Mouse (Mus musculus) thymus, adult 2 months (tissue): ENCODE results near the gene Plekhj1. TPM values are rescaled to one million over a fixed set of nuclear protein-coding genes. Genes with fewer than 3 reads are reported as not detected.
"Not testable (repeated sequence)": the region's sequence is repeated elsewhere in the genome, so short reads cannot be mapped to it uniquely, and the experiment has no call there.

Experiments used
- DNase-seq: peaks from one replicate; pipeline ENCODE4 v3.0.0; 2021
- H3K27ac ChIP-seq: fragments of 200-500 bp; 2 replicates; pipeline ENCODE4 v1.5.1; 2012; ENCODE audit warnings: low read length, control low read depth; ENCODE audit not compliant: control insufficient read depth, insufficient read depth
- H3K27me3 ChIP-seq: fragments of 200-500 bp; 2 replicates; pipeline ENCODE4 v1.6.1; 2012; ENCODE audit warnings: mild to moderate bottlenecking, low read length, moderate library complexity, mixed read lengths; ENCODE audit not compliant: control insufficient read depth, insufficient read depth
- H3K36me3 ChIP-seq: fragments of 200-500 bp; 2 replicates; pipeline ENCODE4 v1.6.1; 2012; ENCODE audit warnings: mild to moderate bottlenecking, low read length, moderate library complexity; ENCODE audit not compliant: control insufficient read depth, insufficient read depth
- H3K4me1 ChIP-seq: fragments of 200-500 bp; replicated peaks from 2 replicates; pipeline ENCODE4 v1.6.1; 2012; ENCODE audit warnings: low read length; ENCODE audit not compliant: control insufficient read depth, insufficient read depth
- H3K4me3 ChIP-seq: fragments of 200-500 bp; 2 replicates; pipeline ENCODE4 v1.5.1; 2012; ENCODE audit warnings: mild to moderate bottlenecking, low read length, control low read depth, moderate library complexity; ENCODE audit not compliant: control insufficient read depth, insufficient read depth
- CTCF ChIP-seq: fragments of 200-500 bp; IDR thresholded peaks from 2 replicates; pipeline ENCODE4 v1.5.1; 2012; ENCODE audit warnings: mild to moderate bottlenecking, control low read depth, low read length, moderate library complexity, borderline replicate concordance; ENCODE audit not compliant: control insufficient read depth, poor library complexity, insufficient read depth; ENCODE audit errors: extremely low read depth
- POLR2A ChIP-seq: fragments of 200-500 bp; IDR thresholded peaks from 2 replicates; pipeline ENCODE4 v1.6.1; 2012; ENCODE audit warnings: mild to moderate bottlenecking, low read length, control low read depth, moderate library complexity; ENCODE audit not compliant: control insufficient read depth, poor library complexity, insufficient read depth; ENCODE audit errors: extremely low read depth
- WGBS: fragments of 180-500 bp; shearing (Covaris S2); methylation state at CpG from one replicate; pipeline ENCODE4 v1.1.7; 2018; 5-methylcytosine and 5-hydroxymethylcytosine counted together
- polyA plus RNA-seq: library from polyadenylated mRNA; depleted of rRNA; stranded (reverse); fragments of >200 nt; gene quantifications from 2 replicates; pipeline ENCODE4 v1.2.3, GENCODE M21; 2012

The Plekhj1 gene
- polyA plus RNA-seq, 1 experiment = 153 TPM

DNA sequence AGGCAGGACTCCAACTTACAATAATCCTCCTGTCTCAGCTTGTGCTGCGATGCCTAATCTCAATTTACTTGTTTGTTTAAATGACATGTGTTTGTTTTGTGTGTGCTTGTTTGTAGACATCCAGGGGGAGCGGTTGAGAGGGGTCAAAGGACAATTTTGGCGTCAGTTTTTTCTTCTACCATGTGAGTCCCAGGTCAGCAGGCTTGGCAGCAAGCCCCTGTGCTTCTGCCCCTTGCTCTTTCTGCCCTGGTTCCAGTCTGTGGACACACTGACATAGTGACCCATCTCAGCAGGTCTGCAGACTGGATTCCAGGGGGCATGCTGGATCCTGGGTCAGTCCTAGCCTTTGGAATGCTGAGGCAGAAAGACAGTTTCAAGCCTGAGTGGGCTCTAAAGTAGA is 21.0 kb upstream of the Plekhj1 start:
- Histone ChIP-seq H3K4me1 (peaks cover 6% of the 10 kb centered on the region), H3K36me3 (no peaks in the 10 kb centered on the region), H3K4me3 (no peak overlapping the region), H3K27me3 (no peaks in the 10 kb centered on the region), H3K27ac (no peak overlapping the region)
- WGBS = 85% methylated on average over 3 of the region's 3 CpGs
- no peak for TF ChIP-seq CTCF
- DNase-seq = no peak

DNA sequence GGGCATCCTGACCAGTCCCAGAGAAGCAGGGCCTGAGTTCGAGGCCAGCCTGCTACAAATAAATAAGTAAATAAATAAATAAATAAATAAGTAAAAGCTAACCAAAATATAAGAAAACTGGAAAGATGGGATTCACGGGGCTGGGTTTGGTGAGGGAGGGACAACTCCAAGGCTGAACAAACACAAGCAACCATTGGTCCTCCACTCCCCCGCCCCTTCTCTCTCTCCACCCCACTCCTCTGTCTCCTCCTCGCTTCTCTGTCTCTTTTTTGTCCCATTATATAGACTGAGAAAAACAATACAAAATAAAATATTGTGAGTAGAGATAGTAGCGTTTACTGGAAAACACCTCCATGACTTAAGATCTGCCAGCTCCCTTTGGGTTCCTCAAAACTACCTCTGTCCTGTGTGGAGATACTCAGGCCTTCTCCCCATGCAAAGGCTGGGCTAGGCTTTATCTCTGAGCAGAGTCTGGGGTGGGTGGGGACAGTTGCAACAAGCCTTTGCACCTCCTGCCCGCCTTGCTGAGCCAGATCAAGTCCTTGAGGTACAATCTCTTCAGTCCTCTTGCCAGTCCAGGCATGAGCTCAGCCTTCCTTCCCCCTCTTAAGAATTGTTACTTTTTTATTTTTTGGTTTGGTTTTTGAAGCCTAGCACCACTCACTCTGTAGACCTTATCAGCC is 20.3 kb upstream of the Plekhj1 start:
- H3K36me3 ChIP-seq = no peaks in the 10 kb centered on the region
- peaks cover under 1% of the 10 kb centered on the region for H3K4me1 ChIP-seq
- no peak overlapping the region for H3K27ac ChIP-seq
- no peaks in the 10 kb centered on the region for H3K27me3 ChIP-seq
- WGBS = 82% methylated on average over 6 of the region's 6 CpGs
- no peak for DNase-seq
- TF ChIP-seq CTCF (no peak), POLR2A (no peak)
- no peak overlapping the region for H3K4me3 ChIP-seq

DNA sequence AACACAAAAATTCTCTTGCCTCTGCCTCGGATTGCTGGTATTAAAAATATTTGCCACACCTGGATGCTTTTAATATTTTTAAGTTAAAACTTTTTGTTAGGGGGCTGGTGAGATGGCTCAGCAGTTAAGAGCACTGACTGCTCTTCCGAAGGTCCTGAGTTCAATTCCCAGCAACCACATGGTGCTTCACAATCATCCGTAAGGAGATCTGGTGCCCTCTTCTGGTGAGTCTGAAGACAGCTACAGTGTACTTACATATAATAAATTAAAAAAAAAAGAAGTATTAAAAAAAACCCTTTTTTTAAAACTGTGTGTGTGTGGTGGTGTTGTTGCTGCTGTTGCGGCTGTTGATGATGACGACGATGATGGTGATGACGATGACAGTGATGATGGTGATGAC is 19.5 kb upstream of the Plekhj1 start:
- H3K4me3 ChIP-seq, H3K27ac ChIP-seq: not testable (repeated sequence)
- 84% methylated on average over 7 of the region's 7 CpGs for WGBS

DNA sequence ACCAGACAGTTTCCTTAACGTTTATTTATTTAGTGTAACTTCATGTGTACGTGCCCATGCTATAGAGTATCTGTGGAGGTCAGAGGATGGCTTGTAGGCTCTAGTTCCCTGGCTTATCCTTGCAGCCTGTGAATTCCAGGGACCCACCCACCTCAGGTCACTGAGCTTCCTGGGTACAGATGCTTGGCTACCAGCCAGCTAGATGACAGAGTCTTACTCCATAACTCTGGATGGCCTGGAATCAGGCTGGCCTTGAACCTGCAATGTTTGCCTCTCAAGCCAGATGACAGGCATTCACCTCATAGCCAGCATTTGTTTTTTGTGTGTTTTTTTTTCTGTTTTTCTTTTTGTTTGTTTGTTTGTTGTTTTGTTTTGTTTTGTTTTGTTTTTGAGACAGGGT is 18.7 kb upstream of the Plekhj1 start:
- TF ChIP-seq POLR2A (no peak), CTCF (no peak)
- no peaks in the 10 kb centered on the region for H3K36me3 ChIP-seq
- H3K27ac ChIP-seq = no peak overlapping the region
- H3K27me3 ChIP-seq = no peaks in the 10 kb centered on the region
- no peak overlapping the region for H3K4me3 ChIP-seq
- DNase-seq = no peak
- H3K4me1 ChIP-seq = no peaks in the 10 kb centered on the region
- 83% methylated on average over 2 of the region's 2 CpGs for WGBS

More for the DNA sequence above, 19.5 kb upstream of the Plekhj1 start:
- H3K4me1 ChIP-seq, H3K27me3 ChIP-seq, H3K36me3 ChIP-seq, DNase-seq: not testable (repeated sequence)

DNA sequence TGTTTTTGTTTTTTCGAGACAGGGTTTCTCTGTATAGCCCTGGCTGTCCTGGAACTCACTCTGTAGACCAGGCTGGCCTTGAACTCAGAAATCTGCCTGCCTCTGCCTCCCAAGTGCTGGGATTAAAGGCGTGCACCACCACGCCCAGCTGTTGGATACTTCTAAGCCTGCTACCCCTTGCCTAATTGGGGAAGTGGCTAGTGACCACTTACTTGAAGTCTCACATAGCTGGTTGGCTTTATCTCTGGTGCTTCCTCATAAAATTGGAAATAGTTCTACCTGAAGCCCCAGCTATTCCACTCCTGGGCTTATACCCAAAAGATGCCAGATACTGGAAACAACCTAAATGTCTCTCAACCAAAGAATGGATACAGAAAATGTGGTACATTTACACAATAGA is 17.9 kb upstream of the Plekhj1 start:
- H3K27me3 ChIP-seq, H3K36me3 ChIP-seq, H3K4me3 ChIP-seq, H3K27ac ChIP-seq, H3K4me1 ChIP-seq, DNase-seq: not testable (repeated sequence)
- WGBS = 62% methylated on average over 3 of the region's 3 CpGs

DNA sequence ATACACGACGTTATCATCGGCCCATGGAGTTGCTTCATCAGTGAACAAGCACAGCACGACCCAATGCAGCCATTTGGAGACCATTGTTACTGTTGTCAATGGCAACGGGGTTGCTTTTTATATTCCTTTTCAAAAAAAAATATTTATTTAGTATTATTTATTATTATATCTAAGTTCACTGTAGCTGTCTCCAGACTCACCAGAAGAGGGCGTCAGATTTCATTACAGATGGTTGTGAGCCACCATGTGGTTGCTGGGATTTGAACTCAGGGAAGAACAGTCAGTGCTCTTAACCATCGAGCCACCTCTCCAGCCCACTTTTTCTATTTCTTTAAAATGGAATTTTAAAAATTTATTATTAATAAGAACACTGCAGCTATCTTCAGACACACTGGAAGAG is 16.4 kb upstream of the Plekhj1 start:
- H3K4me1 ChIP-seq = no peaks in the 10 kb centered on the region
- no peaks in the 10 kb centered on the region for H3K36me3 ChIP-seq
- TF ChIP-seq POLR2A (no peak), CTCF (no peak)
- no peak overlapping the region for H3K27ac ChIP-seq
- DNase-seq = no peak
- 69% methylated on average over 7 of the region's 7 CpGs for WGBS
- H3K27me3 ChIP-seq = peaks cover 6% of the 10 kb centered on the region; the same call in 1 of the 2 replicates
- no peak overlapping the region for H3K4me3 ChIP-seq

DNA sequence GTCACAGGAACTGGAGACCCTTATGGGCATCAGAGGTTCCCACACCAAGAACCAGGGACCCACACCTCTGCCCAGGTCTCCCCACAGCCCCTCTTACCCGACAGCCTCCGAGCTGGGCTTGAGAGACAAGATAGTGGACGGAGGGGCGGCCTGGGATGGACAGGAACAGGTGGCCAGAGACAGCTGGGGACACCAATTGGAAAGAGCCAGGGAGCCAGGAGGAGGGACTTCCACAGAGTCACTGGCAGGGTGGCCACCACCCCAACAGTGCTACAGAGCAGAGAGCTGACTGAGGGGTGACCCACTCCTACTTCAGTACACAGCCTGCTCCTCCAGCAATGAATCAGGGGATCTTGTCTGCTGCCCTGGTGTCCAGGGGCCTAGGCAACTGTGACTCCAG is 14.9 kb upstream of the Plekhj1 start, which contains the start of gene Jsrp1:
TSS of gene Jsrp1 (minus strand) at position 133 of the 400 bp plus-strand sequence.
- Histone ChIP-seq H3K4me1 (0 out of 2 replicates have a peak, but pooled peaks cover 3% of the 10 kb centered on the region), H3K27ac (no peak within 1 kb of the TSS), H3K27me3 (peaks cover 18% of the 10 kb centered on the region), H3K36me3 (no peaks in the 10 kb centered on the region), H3K4me3 (no peak within 1 kb of the TSS)
- WGBS = 92% methylated on average over 4 of the region's 4 CpGs
- no peak for DNase-seq
- TF ChIP-seq POLR2A (no peak), CTCF (no peak)
